Mouse (Mus musculus): ENCODE measurements around the gene Rasl10a. TPM values are rescaled to one million over a fixed set of nuclear protein-coding genes. Genes with fewer than 3 reads are reported as not detected.

Gene Rasl10a
- total and polyA plus RNA-seq, 3 experiments: 5.0 to 8.1 (median 5.4) TPM

DNA sequence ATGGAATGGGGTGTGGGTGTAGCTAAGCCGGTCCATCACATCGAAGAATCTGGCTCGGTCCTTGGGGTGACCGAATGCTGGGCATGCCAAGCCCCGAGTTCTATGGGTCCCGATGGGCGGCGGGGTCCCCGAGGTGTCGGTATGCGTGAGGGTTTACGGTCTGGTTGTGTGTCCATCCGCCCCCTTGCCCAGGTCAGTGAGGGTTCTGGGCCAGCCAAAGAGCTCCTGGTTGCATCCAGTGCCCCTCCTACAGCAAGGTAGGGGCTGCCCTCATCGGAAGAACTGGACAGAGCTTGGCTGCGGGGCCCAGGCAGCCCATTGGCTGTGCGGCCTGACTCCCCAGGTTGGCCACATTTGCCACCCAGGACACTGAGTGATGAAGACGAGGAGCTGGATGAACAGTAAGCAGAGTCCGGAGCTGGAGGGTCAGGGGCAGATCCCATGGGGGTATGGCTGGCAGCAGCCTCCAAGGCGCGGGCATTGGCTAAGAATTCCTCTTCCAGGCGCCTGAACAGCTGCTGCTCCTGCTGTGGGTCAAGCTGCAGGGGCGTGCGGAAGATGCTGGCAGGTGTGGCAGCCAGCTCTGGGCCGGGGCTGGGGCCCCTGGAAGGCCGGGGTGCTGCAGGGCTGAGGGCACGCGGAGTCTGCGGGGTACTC, 3.0 kb downstream of the Rasl10a start:
- no peaks in the 10 kb centered on the region for H3K79me2 ChIP-seq (replicated peaks; ENCODE audit: control insufficient read depth, insufficient read depth, low read length)
- no peaks in the 10 kb centered on the region for H3K36me3 ChIP-seq (ENCODE audit: control insufficient read depth, insufficient read depth, low read length)
- peak overlapping the region; percentile 78 for H3K27ac ChIP-seq
- TF ChIP-seq POLR2A (IDR thresholded peaks at IDR 0.05; ENCODE audit: insufficient read depth, low read depth, low read length) (no peak), EP300 (IDR thresholded peaks at IDR 0.05; ENCODE audit: insufficient read depth, low read depth, low read length) (no peak), CTCF (IDR thresholded peaks at IDR 0.05) (no peak)
- H3K4me3 ChIP-seq: peak overlapping the region; percentile 33
- H3K9ac ChIP-seq (ENCODE audit: low read depth, low read length): peak overlapping the region; percentile 56
- peaks cover 17% of the 10 kb centered on the region for H3K4me1 ChIP-seq (ENCODE audit: control insufficient read depth, insufficient read depth, low read length)
- 78% methylated on average over 28 of the region's 28 CpGs for WGBS
- intact Hi-C loops (cut with DNase I): no loop called here
- H3K27me3 ChIP-seq (ENCODE audit: control insufficient read depth, insufficient read depth, low read length): no peaks in the 10 kb centered on the region
- DNase-seq: no peak

DNA sequence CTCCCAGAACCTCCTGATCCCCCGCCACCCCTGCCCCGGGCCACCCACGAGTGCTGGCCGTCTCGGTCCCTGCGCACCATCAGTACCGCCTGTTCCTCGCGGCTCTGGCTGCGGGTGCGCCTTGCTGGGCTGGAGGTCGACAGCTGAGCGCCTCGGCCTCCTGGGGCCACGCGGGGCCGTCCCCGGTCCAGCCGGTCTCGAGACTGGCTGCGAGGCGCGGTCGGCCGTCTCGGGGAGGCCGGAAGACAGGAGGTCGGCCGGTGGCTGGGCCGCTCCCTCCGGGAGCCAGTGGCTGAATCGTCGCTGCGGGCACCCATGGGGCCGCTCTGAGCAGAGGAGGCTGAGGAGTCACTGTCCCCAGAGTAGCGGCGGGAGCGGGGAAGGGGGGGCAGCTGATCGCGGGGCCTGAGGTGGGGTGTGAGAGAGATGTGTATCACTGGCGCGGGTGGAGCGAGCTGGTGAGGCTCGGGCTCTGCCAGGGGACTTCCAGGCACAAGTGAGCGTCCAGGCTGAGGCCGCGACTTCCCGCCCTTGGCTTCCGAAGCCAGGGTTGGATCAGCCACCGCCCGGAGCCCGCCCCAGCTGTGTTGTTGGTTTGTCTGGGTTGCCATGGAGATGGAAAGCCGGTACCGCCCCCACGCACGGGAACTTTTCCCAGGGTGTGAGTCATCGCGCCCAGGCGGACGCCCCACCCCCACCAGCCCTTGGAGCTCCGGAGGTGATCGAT, 3.6 kb downstream of the Rasl10a start:
- 3% methylated on average over 61 of the region's 62 CpGs for WGBS
- peaks cover 17% of the 10 kb centered on the region for H3K4me1 ChIP-seq (ENCODE audit: control insufficient read depth, insufficient read depth, low read length)
- intact Hi-C loops (cut with DNase I): no loop called here

DNA sequence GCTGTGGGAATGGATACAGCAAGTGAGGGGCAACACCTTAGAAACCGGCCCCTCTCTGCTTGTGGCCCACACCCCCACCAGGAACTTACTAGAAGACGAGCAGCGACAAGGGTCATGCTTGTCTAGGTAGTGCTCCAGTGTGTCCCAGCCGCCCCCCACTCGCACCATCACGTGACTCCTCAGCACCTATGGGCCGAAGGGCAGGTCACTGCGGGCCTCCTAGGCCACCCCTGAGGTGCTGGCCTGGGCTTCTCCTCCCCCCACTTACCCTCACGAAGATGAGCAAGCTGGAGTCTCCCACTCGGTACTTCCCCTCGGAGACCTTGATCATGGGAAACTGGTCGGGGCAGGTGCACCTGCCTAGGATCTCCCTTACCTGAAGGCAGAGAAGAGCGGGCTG, 4.4 kb downstream of the Rasl10a start:
- intact Hi-C loops (cut with DNase I): no loop called here
- H3K27ac ChIP-seq: peak overlapping the region; percentile 62
- H3K27me3 ChIP-seq (ENCODE audit: control insufficient read depth, insufficient read depth, low read length): no peaks in the 10 kb centered on the region
- H3K4me3 ChIP-seq: peak overlapping the region; percentile 33
- H3K9ac ChIP-seq (ENCODE audit: low read depth, low read length): peak overlapping the region; percentile 42
- 61% methylated on average over 13 of the region's 13 CpGs for WGBS
- no peaks in the 10 kb centered on the region for H3K79me2 ChIP-seq (replicated peaks; ENCODE audit: control insufficient read depth, insufficient read depth, low read length)
- H3K36me3 ChIP-seq (ENCODE audit: control insufficient read depth, insufficient read depth, low read length): no peaks in the 10 kb centered on the region
- TF ChIP-seq CTCF (IDR thresholded peaks at IDR 0.05) (no peak), POLR2A (IDR thresholded peaks at IDR 0.05; ENCODE audit: insufficient read depth, low read depth, low read length) (no peak), EP300 (IDR thresholded peaks at IDR 0.05; ENCODE audit: insufficient read depth, low read depth, low read length) (no peak)
- peaks cover 17% of the 10 kb centered on the region for H3K4me1 ChIP-seq (ENCODE audit: control insufficient read depth, insufficient read depth, low read length)
- DNase-seq: no peak

More for the DNA sequence above, 3.6 kb downstream of the Rasl10a start:
- TF ChIP-seq CTCF (IDR thresholded peaks at IDR 0.05) (no peak), EP300 (IDR thresholded peaks at IDR 0.05; ENCODE audit: insufficient read depth, low read depth, low read length) (peak; percentile 67; the same call in 1 of the 2 replicates)
- Histone ChIP-seq H3K27ac (peak overlapping the region; percentile 78), H3K79me2 (replicated peaks; ENCODE audit: control insufficient read depth, insufficient read depth, low read length) (no peaks in the 10 kb centered on the region), H3K4me3 (peak overlapping the region; percentile 33), H3K9ac (ENCODE audit: low read depth, low read length) (peak overlapping the region; percentile 56), H3K36me3 (ENCODE audit: control insufficient read depth, insufficient read depth, low read length) (no peaks in the 10 kb centered on the region), H3K27me3 (ENCODE audit: control insufficient read depth, insufficient read depth, low read length) (no peaks in the 10 kb centered on the region)
- peak; percentile 97 to 98 for DNase-seq

DNA sequence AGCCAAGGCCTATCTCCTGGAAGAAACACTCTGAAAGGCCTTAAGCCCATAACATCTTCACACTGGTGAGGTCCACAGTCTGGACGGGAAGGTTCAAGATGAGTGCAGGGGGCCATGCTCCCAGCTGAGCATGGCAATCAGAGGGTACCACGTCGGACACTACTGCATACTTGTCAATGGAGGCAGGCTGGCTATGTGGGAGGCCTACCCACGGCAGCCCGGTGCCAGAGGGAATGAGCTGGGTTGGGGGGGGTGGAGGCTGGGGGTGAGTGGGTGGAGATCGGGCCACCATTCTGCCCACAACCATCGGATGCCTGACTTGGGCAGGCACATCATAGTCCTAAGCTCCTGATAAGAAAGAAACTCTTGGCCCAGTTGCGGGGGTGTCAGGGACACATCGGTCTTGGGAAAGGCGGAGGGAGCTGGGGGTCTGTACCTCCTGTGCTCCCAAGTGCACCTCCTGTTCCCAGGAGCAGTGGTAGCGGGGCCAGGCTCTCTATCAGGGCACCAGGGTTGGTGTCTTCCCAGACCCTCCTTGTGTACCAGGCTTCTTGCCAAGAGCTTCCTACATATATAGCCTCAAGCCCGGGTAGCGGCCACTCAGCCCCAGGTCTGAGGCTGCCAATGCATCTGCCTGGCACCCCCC, 5.1 kb downstream of the Rasl10a start:
- no peak overlapping the region for H3K27ac ChIP-seq
- no peak for TF ChIP-seq POLR2A (IDR thresholded peaks at IDR 0.05; ENCODE audit: insufficient read depth, low read depth, low read length)
- no peak for TF ChIP-seq EP300 (IDR thresholded peaks at IDR 0.05; ENCODE audit: insufficient read depth, low read depth, low read length)
- TF ChIP-seq CTCF (IDR thresholded peaks at IDR 0.05): no peak
- H3K36me3 ChIP-seq (ENCODE audit: control insufficient read depth, insufficient read depth, low read length): no peaks in the 10 kb centered on the region
- peaks cover 17% of the 10 kb centered on the region for H3K4me1 ChIP-seq (ENCODE audit: control insufficient read depth, insufficient read depth, low read length)
- H3K79me2 ChIP-seq (replicated peaks; ENCODE audit: control insufficient read depth, insufficient read depth, low read length): no peaks in the 10 kb centered on the region
- 69% methylated on average over 13 of the region's 13 CpGs for WGBS
- H3K9ac ChIP-seq (ENCODE audit: low read depth, low read length): no peak overlapping the region
- intact Hi-C loops (cut with DNase I): no loop called here
- no peak overlapping the region for H3K4me3 ChIP-seq
- H3K27me3 ChIP-seq (ENCODE audit: control insufficient read depth, insufficient read depth, low read length): no peaks in the 10 kb centered on the region
- DNase-seq: no peak

DNA sequence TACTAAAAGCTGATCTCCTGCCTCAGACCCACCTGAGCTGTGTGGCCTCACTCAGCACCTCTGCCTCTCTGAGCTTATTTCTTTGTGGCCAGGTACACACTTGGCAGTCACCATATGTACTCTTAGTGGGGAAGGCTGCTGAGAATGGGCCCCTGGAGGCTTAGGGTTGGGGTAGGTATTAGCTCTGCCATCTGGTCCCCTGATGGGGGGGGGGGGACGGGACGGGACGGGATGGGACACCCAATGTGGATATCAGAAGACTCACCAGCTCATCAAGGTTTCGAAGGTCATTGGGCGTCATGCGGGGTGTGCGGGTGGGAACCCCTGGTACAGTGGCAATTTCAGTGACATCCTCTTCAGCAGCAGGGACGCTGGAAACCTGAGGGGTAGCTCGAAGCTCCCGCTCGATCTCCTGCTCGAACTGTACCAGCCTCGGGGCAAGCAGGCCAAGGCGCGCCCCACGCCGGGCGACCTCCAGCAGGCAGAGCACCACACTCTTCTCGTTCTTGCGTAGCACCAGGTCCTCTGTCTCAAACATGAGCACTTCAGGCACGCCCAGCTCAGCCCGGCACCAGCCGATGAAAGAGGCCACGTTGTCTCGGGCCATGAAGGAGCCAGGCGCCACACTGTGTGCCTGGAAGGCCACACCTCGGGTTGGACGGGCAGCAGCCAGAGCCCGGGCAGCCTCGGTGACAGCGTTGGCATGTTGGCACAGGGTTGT, 5.8 kb downstream of the Rasl10a start:
- no peak for DNase-seq
- WGBS: 65% methylated on average over 31 of the region's 31 CpGs
- Histone ChIP-seq H3K27ac (peak overlapping the region; percentile 82; the same call in 1 of the 2 replicates), H3K36me3 (ENCODE audit: control insufficient read depth, insufficient read depth, low read length) (no peaks in the 10 kb centered on the region), H3K27me3 (ENCODE audit: control insufficient read depth, insufficient read depth, low read length) (no peaks in the 10 kb centered on the region), H3K79me2 (replicated peaks; ENCODE audit: control insufficient read depth, insufficient read depth, low read length) (no peaks in the 10 kb centered on the region), H3K9ac (ENCODE audit: low read depth, low read length) (peak overlapping the region; percentile 80), H3K4me1 (ENCODE audit: control insufficient read depth, insufficient read depth, low read length) (peaks cover 17% of the 10 kb centered on the region), H3K4me3 (peak overlapping the region; percentile 83)
- intact Hi-C loops (cut with DNase I): loop anchor here (2.0 kb wide), 2 partner anchors 35 to 77 kb away; partner anchors contain the start of genes Ap1b1, Ewsr1 and Rhbdd3
- TF ChIP-seq POLR2A (IDR thresholded peaks at IDR 0.05; ENCODE audit: insufficient read depth, low read depth, low read length): no peak
- no peak for TF ChIP-seq EP300 (IDR thresholded peaks at IDR 0.05; ENCODE audit: insufficient read depth, low read depth, low read length)
- TF ChIP-seq CTCF (IDR thresholded peaks at IDR 0.05): no peak
